Mouse (Mus musculus): ENCODE data around the gene Smarcc1. TPM values are rescaled to one million over a fixed set of nuclear protein-coding genes. Genes with fewer than 3 reads are reported as not detected.

Gene Smarcc1
- total and polyA plus RNA-seq, 3 experiments = 30.4 to 97.0 (median 41.3) TPM

DNA sequence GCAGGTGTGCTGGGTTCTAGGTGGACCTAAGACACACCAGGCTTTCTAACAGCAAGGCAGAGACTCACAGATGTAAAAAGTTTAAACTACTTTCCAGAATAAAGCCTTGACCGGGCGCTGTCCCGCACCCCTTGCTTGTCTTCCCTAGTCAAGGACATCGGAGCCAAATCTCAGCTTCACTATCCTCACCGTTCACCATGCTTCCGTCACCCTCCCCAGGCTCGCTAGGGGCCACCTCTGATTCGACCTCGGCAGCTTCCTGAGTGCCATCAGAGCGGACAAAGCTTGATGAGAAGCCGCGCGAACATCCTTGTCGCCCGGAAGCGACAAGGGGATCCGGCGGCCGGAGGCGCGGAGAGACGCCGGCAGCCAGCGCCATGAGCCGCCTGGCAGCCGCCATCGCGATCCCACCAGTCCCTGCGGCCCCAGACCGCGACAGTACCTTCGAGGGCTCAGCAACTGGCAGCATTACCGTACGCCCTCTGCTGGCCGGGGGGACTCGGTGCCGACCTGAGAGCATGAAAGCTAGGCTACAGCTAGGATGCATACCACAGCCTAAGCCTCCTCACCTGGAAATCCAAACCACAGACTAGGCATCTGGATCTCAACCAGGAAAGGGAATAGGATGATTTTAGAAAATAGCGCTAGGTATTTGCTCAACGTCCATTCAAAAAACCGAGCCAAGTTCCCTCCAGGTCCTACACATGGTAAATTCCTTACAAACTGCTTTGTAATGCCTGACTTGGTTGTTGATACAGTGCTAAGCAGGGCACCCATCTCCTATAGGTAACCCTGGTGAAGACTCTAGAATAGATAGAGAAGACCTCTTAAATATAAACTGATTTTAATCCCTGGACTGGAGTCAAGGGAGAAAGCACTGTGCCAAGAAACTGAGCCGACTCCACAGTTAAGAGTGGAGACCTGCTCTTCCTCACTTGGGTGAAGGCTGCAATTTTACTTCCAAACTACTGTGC, 16.6 kb upstream of the Smarcc1 start (continued):
- TF ChIP-seq GABPA (IDR thresholded peaks at IDR 0.05; ENCODE audit: insufficient replicate concordance, low read depth, low read length) (peak; percentile 79; the same call in 1 of the 2 replicates), MEF2A (IDR thresholded peaks at IDR 0.05; ENCODE audit: borderline replicate concordance, low read depth, low read length) (no peak; the same call in 1 of the 2 replicates), E2F4 (IDR thresholded peaks at IDR 0.05; ENCODE audit: insufficient replicate concordance, low read depth, low read length) (no peak), ZKSCAN1 (IDR thresholded peaks at IDR 0.05; ENCODE audit: borderline replicate concordance, low read depth, low read length) (no peak), PAX5 (IDR thresholded peaks at IDR 0.05; ENCODE audit: low read length) (no peak), NELFE (IDR thresholded peaks at IDR 0.05; ENCODE audit: low read depth, low read length) (peak; percentile 96), MAX (IDR thresholded peaks at IDR 0.05; ENCODE audit: low read length) (peak; percentile 55; the same call in 1 of the 2 replicates), MAFK (IDR thresholded peaks at IDR 0.05; ENCODE audit: insufficient replicate concordance, low read length) (no peak), EP300 (IDR thresholded peaks at IDR 0.05; ENCODE audit: low read length) (no peak), UBTF (IDR thresholded peaks at IDR 0.05; ENCODE audit: low read depth, low read length) (no peak), TCF12 (IDR thresholded peaks at IDR 0.05; ENCODE audit: low read depth, low read length) (peak; percentile 97), KAT2A (IDR thresholded peaks at IDR 0.05; ENCODE audit: insufficient replicate concordance, low read length) (peak; percentile 75; the same call in 1 of the 2 replicates), MAZ (IDR thresholded peaks at IDR 0.05; ENCODE audit: low read depth, low read length) (no peak), IRF4 (IDR thresholded peaks at IDR 0.05; ENCODE audit: low read depth, low read length) (peak; percentile 25; the same call in 1 of the 2 replicates), BHLHE40 (IDR thresholded peaks at IDR 0.05; ENCODE audit: low read depth, low read length) (no peak), USF1 (IDR thresholded peaks at IDR 0.05; ENCODE audit: low read depth, low read length) (no peak), CHD2 (IDR thresholded peaks at IDR 0.05; ENCODE audit: low read length) (no peak), NRF1 (IDR thresholded peaks at IDR 0.05; ENCODE audit: low read depth, low read length) (peak; percentile 75), POLR2AphosphoS2 (IDR thresholded peaks at IDR 0.05; ENCODE audit: low read depth, low read length) (peak; percentile 53; the same call in 1 of the 2 replicates), MYC (IDR thresholded peaks at IDR 0.05; ENCODE audit: low read depth, low read length) (peak; percentile 78; the same call in 1 of the 2 replicates), ELF1 (IDR thresholded peaks at IDR 0.05; ENCODE audit: low read depth, low read length) (peak; percentile 57; the same call in 1 of the 2 replicates)

DNA sequence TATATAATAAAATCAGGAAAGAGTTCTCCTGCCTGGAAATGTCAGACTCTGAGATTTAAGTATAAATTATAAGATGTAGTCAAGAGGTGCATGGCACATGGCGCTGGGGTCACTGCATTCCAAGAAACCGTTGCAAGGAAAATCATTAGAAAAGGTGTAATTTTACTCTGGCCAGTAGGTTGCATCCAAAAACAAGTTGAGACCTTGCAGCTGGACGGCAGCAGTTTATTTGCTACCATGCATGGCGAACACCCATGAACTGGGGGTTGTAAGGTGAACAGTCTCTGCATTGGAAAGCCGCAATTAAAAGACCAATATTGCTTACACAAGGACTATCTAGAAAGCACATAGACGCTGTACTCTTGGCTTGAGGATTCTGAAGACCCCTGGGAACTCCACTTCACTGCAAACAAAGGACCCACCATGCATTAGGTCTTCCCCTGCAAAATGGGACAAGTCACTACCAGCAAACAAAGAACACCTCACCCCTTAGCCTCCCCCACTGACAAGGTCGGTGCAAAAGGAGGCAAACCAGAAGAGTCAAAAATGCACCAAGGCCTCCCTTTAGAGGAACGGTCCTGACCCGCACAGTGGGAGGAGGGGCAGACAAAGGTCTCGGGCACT, 1.0 kb upstream of the Smarcc1 start:
- Histone ChIP-seq H3K4me3 (replicated peaks in 1 of 3; ENCODE audit: low read depth in 2 of 3, low read length in 2 of 3, poor library complexity in 1 of 3) (peak overlapping the region; percentile 77 to 88 (median 87)), H3K9me3 (replicated peaks; ENCODE audit: low read length) (no peaks in the 10 kb centered on the region), H3K4me2 (ENCODE audit: insufficient read depth, low read depth, poor library complexity, severe bottlenecking) (peak overlapping the region; percentile 81), H3K9ac (ENCODE audit: insufficient read depth, low read depth) (peak overlapping the region; percentile 80), H3K27ac (ENCODE audit: insufficient read depth, low read depth) (peak overlapping the region; percentile 83), H3K4me1 (ENCODE audit: control insufficient read depth in 1 of 2, insufficient read depth in 2 of 2) (peaks cover 0 to 25% of the 10 kb centered on the region in 2 experiments; a peak in 2 of 4 replicates), H3K79me2 (replicated peaks; ENCODE audit: control insufficient read depth, extremely low read depth, insufficient read depth, poor library complexity, severe bottlenecking) (peaks cover 23% of the 10 kb centered on the region; the same call in 1 of the 2 replicates), H3K36me3 (replicated peaks in 1 of 2; ENCODE audit: control insufficient read depth in 1 of 2, insufficient read depth in 1 of 2, low read length in 1 of 2) (peaks cover 9 to 45% of the 10 kb centered on the region in 2 experiments), H3K27me3 (replicated peaks) (no peaks in the 10 kb centered on the region)
- TF ChIP-seq CHD2 (IDR thresholded peaks at IDR 0.05; ENCODE audit: low read length) (peak; percentile 53; the same call in 1 of the 2 replicates), MYC (IDR thresholded peaks at IDR 0.05; ENCODE audit: low read depth, low read length) (0 out of 2 replicates have a peak, but pooled peaks have one; percentile 17), TCF12 (IDR thresholded peaks at IDR 0.05; ENCODE audit: low read depth, low read length) (peak; percentile 20; the same call in 1 of the 2 replicates), NRF1 (IDR thresholded peaks at IDR 0.05; ENCODE audit: low read depth, low read length) (no peak)
- no peak for DNase-seq (ENCODE audit: extremely low read depth)
- dilution Hi-C loops (cut with MboI; ENCODE audit: extremely low pct_ligation_motif_present, extremely low pct_unique_long_range_greater_than_20kb, low sequenced_read_pairs) (no loop called here), in situ Hi-C loops (cut with MboI; ENCODE audit: low pct_ligation_motif_present, low pct_unique_long_range_greater_than_20kb, low sequenced_read_pairs) (no loop called here)
